Mouse (Mus musculus) gonadal fat pad, adult 2 months (tissue): ENCODE measurements at regions not wholly inside any gene's neighbourhood (a gene's known extent, or its start where the extent isn't known, plus 50 kb on each side); places are given as distances from the start of the nearest gene placed in this dataset.
A peak's percentile ranks its signal among the peaks of the same experiment; 100 is the strongest.

Source experiments
- DNase-seq: peaks from one replicate; pipeline ENCODE4 v3.0.0-alpha.2; 2012; ENCODE audit warnings: low read depth

DNA sequence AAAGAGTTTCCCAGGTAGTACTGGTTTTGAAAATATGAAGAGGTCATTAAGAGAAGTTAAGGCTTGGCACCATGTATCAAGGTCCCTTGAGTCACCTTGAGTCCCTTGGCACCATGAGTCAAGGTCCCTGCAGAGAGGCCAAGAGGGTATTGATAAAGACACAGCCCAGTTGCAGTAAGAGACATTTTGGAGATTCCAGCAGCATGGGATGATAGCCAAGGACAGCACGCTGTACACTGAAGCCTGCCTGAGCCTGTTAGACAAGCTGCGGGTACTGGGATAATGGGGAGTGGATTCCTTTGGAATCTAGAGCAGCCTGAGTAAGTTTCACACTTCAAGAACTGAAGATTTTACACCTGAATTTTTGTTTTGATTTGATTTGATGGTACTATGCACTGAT is 468.4 kb downstream of the Htr1a start:
- peak; percentile 70 for DNase-seq

DNA sequence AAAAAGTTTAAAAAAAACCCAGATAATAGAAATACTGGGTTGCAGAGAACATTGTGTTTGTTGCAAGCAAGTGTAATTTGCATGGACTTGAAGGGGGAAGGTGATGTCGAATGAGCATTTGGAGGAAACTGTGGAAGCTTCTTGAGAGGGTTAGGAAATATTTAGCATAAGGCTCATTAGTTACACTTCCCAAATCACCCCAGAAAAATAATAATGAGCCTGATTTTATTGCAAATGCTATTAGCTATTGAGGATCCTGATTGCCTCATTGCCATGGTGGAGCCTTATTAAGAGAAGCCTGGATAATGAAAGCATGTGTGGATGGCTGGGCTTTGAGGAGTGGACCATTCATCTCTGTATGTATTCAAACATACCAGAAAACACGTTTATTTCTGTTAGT is 473.3 kb downstream of the Htr1a start:
- no peak for DNase-seq

DNA sequence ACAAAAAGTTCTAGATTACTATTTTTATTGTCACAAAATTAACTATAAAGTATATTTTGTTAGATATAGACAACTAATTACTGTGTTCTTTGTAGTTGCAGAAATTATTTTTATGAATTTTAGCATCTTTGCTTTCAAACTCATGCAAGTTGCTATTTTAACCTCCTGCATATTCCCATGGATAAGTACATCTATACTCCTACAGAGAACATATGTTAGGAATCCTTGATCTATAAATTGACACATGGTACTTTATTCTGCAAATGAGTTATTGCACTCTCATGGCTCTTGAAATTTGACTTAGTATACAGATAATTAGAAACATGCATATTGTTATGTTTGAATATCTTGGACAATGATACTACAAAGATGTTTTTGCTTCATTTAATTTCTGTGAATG is 478.2 kb downstream of the Htr1a start:
- DNase-seq: no peak

DNA sequence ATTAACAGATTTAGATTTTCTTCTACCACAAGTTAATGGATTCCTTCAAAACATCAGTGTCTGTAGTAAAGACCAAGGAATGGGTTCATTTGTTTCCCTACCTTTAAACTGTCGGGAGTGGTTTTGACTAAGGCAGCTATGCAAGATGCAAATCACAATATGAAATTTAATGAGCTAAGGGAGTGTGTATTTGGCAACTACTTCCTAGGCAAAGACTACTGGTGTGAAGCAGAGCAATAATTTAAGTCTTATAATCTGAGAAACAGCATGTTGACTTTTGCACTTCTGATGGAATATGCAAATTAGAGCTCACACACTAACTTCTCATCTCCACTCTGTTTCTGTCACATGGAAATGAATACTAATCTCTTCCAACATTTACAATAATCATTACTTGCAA is 494.3 kb downstream of the Htr1a start:
- no peak for DNase-seq
